Mouse (Mus musculus) cerebellum, adult 9-10 months (tissue): ENCODE data around the gene Snx29.
"Not testable (repeated sequence)": the region's sequence is repeated elsewhere in the genome, so short reads cannot be mapped to it uniquely, and the experiment has no call there.

Experiments used
- DNase-seq: peaks from one replicate; pipeline ENCODE4 v3.0.0; 2022

Gene Snx29

DNA sequence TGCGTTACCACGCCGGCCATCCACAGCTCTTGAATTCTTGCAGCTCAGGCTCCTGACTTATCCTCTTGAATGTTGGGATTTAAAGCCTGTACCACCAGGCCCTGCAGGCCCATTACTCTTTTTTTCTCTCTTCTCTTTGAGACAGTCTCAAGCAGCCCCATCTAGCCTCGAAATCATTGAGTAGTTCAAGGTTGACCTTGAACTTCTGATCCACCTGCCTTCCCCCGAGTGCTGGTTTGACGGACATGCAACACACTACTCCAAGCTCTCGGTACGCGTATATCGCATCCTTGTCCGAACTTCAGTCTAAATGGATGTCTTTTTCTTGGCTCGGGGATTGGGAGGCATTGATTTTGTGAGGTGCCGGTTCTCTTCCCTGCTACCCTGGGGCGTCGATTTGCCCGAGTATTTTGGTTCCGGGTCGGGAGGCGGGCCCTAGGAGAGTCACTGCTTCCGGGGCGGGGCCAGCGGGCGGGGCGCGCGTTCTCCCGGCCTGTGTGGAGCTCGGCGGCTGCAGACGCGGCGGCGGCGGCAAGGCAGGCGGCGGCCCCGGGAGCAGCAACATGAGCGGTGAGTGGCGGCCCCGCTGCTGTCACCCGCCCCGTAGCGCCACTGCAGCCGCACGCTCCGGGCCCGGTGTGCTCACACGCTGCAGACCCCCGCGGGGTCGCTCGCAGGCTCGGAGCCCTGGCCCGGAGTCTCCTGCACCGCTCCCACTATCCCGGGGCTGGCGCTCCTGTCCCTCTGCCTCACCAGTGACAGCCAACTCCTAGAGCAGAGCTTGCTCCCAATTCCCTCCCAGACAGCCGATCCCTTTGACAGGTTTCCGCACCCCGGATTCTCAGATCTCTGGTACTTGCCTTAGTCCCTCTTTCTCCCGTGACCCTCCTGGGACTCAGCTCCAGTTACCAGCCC lies at the start of gene Snx29:
Gene Snx29, plus strand, starts transcription at position 500 of the 915 bp plus-strand sequence.
- peak; percentile 97 for DNase-seq

DNA sequence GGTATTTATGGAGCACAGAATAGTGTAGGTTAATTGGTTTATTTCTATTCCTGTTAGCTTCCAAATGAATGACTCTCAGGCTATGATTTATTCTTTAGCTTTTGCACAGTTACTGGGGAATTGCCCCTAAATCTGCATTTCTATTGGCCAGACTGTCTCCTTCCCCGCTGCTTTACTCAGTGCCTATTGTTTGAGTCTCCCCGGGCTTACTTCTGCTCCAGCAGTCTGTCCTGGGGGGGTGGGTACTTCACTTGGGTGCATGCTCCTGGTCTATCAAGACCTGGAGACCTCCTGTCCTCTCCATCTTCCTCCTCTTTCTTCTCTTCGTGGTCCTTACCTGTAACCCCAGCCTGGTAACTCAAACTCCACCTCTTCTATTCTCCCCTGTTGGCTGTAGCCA lies 45.8 kb upstream of the Snx29 start:
- DNase-seq: no peak

DNA sequence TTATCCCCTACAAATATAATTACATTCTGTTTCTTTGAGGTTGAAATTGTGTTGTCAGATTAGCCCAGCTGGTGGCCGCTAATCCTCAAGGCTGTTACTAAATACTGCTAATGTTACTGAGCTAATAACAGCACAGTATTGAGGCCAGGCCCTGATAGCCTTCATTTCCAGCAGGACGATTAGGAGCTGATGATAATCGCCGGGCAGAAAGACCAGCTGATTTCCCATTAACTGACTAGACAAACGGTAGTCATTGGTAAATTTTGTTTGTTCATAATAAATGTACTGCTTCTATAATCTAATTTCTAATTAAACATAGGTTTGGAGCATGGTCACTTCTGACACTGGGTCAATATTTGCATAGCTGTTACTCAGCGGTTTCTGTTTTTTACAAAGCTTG lies 43.9 kb upstream of the Snx29 start:
- no peak for DNase-seq

GRCm38 (mm10) chr16:11282655-11283232 lies 40.0 kb upstream of the Snx29 start:
- DNase-seq: no peak

DNA sequence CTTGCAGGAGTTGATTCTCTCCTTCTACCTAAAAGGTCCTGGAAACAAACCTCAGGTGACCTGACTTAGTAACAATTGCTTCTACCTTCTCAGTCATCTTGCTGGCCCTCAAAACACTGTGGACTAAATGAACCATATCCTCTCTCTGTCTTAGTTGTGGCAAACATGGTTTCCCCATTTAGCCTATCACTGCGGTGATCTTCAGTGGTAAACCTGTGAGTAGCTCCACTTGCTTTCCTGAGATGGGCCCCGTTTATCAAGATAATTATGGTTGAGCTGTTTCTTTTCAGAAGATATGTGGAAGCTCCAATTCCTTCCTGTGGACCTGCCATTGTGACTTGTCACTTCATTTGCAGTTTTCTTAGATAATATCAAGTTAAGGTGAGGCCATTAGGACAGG lies 37.8 kb upstream of the Snx29 start:
- DNase-seq: no peak

DNA sequence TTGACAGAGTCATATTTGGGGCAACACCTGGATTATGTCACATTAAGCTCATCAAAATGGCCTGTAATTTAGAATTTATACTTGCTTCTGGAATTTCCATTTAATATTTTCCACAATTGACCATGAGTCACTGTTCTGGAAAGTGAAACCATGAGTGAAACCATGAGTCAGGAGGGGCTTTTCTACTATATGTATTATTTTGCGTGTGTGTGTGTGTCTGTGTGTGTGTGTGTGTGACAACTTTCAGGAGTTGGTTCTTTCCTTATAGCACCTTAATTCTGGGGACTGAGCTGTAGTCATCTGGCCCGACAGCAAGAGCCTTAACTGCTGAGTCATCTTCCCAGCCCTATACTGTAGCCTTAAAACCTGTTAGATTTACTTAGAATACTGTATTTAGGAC lies 36.8 kb upstream of the Snx29 start:
- DNase-seq: no peak

- not testable (repeated sequence) for DNase-seq
These were observed 33.8 kb upstream of the Snx29 start for GRCm38 (mm10) chr16:11288873-11289272.

- not testable (repeated sequence) for DNase-seq
These were observed 27.1 kb upstream of the Snx29 start for GRCm38 (mm10) chr16:11295583-11295982.

GRCm38 (mm10) chr16:11297700-11298099 lies 25.0 kb upstream of the Snx29 start:
- DNase-seq: not testable (repeated sequence)

GRCm38 (mm10) chr16:11303741-11304140 lies 19.0 kb upstream of the Snx29 start:
- no peak for DNase-seq

GRCm38 (mm10) chr16:11305531-11305930 lies 17.2 kb upstream of the Snx29 start:
- no peak for DNase-seq

GRCm38 (mm10) chr16:11313512-11313911 lies 9.2 kb upstream of the Snx29 start, which contains the start of gene Tnfrsf17:
Gene Tnfrsf17 (plus strand): TSS chr16:11313812.
- no peak for DNase-seq

DNA sequence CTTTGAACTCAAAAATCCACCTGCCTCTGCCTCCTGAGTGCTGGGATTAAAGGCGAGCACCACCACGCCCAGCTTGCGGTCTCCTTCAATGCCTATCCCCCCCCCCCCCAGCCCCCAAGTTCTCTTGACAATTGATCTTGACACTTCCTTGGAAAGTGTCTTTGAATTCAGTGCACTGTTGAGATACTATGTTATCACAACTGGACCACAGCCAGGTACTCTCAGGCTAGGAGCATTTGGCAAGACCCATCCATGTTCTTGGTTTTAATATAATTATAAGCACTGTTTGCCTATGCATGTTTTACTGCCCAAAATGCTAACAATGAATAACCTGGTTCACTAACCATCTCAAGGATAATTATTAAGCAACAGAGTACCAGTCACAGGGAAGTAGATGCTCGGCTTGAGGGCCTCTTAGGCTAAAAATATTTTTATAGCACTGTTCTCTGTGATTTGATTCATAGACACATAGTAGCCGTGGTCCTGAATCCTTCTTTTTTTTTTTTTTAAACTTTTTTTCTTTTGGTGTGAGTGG lies 6.9 kb upstream of the Snx29 start:
- DNase-seq: no peak

DNA sequence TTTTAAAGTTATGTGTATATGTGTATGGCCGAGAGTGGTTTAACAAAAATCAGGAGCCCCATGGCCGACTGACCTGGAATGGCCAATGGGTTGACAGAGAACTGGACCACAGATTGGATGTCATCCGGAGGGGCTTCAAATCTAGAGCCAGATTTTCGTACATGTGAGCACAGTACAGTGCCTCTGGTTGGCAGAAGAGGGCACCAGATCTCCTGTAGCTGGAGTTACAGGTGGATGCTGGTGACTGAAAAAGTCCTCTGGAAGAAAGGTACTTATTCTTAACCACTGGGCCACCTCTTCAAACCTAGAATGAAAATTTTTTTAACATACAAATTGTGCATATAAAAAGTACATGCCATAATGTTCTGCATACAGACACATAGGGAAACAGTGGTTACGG lies 6.0 kb upstream of the Snx29 start:
- DNase-seq: no peak

DNA sequence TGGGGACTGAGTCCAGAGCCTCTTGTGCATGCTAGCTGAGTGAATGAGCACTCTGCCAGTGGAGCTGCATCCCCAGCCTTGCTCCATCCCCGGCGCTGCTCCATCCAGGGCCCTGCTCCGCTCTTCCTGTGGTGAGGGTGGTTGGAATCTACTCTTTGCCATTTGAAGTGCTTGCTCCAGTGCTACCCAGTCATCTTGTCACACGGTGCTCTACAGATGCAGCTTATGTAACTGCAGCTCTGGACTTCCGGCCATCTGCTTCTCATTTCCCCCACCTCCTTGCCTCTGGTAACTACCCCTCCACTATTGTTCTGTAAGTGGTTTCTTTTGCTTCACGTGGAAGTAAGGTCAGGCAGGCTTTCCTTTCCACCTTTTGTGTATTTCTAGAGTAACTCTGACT lies 5.4 kb upstream of the Snx29 start:
- no peak for DNase-seq

DNA sequence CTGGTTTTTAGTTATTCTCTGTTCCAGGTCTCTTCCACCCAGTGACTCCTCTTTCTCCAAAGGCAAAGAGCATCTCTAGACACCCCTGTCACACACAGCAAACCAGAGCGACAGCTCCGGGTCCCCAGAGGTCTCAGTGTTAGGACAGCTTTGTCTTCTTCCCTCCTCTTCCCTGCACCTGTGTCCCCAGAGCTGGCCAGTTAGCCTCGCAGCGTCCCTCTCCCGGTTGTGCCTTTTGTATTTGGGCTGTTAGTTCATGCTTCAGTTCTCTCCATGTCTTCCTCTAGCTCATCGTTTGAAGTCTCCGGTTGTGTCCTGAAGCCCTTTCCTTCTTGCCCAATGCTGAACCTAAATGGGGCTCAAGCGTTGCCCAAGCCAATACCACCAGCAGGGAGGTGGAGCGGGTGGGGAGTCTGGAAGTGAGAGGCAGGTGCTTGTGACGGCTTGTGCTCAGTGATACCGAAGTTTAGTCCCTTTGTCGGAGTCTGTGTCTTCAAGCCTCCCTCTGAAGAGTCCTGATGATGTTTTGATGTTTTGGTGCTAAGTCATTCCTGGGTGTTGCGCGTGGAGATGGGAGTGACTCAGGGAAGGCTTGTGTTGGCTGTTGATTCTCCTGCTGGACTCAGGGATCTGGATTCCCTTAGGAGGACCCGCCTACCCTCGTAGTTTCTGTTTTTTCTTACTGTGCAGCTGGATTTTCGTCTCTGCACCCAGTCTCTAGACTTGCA lies 780 bp downstream of the Snx29 start:
- DNase-seq: peak; percentile 30

- DNase-seq: no peak
These were observed 7.5 kb downstream of the Snx29 start for GRCm38 (mm10) chr16:11330081-11330800.

GRCm38 (mm10) chr16:11331030-11331429 lies 8.3 kb downstream of the Snx29 start:
- no peak for DNase-seq

DNA sequence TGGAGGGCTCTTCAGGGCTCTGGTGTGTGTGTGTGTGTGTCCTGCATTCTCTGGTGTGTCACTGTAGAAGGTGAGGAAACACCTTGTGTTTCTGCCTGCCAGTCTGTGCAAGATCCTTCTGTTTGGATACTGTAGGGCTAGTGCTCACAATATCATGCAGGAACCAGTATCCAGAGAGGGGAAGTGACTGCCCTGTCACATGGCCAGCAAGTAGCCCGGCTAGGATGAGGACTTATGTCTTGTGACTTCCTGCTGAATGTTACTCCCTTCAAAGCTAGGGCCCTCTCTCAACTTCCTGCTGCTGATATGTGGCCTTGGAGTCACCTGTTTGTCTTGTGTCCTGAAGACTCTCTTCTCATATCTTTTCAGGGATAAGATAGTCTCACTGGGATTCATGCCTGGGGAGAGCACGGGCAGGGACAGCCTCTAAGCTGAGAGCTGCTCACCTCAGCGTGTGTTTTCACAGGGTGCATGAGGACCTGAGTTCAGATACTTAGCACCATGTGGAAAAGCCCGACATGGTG lies 20.6 kb downstream of the Snx29 start:
- DNase-seq: no peak

GRCm38 (mm10) chr16:11351903-11352302 lies 29.2 kb downstream of the Snx29 start:
- no peak for DNase-seq

DNA sequence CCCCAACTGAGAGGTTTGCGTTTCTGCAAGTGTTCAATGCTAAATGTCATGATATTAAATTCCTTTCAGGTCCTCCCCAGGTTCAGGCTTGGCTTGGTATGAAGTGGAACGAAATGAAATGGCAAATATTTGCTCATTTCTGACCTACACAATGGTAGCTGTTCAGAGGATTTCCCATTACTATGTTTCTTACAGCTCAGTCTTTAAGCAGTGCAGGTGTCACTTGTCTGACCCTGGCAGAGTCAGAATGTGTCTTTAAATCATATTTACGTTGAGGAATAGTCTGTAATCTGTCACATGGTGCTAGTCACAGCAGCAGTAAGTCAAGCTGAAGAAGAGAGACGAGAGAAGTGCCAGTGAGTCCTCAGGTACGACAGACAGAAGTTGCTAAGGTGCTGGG lies 36.5 kb downstream of the Snx29 start:
- no peak for DNase-seq

DNA sequence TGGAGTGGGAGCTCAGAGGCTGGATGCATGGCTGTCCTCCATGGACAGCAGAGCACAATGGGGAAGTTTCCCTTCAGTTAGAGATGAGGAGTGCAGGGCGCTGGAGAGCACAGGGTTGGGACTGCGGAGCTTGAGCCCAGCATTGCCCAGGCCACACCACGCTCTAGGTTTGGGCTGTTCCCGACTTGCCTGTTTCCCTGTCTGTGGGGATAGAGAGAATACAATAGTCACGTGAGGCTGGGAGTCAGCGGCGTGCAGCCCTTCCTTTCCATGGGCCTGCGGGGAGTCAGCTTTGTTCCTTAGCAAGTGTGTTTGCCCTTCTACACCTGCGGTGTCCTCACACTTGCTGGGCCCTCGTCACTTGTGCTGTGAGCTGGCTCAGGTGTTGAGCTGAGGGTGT lies 37.2 kb downstream of the Snx29 start:
- no peak for DNase-seq
